Mouse (Mus musculus): ENCODE measurements around the gene Odf3l1. TPM values are rescaled to one million over a fixed set of nuclear protein-coding genes. Genes with fewer than 3 reads are reported as not detected.
"Not testable (repeated sequence)": the region's sequence is repeated elsewhere in the genome, so short reads cannot be mapped to it uniquely, and the experiment has no call there.

Gene Odf3l1
- polyA plus RNA-seq (2015; fragmentation: Nextera tagmentation; extraction: Ambion mirVana), result 1.4 and 2.3 TPM in 2 replicates

- 4% methylated on average over 3 of the region's 3 CpGs for WGBS
- H3K4me1 ChIP-seq, result peaks cover 65% of the 10 kb centered on the region
These were observed at the start of gene Odf3l1 for GRCm38 (mm10) chr9:56864216-56864729. Gene Odf3l1 (minus strand): TSS chr9:56864679.

DNA sequence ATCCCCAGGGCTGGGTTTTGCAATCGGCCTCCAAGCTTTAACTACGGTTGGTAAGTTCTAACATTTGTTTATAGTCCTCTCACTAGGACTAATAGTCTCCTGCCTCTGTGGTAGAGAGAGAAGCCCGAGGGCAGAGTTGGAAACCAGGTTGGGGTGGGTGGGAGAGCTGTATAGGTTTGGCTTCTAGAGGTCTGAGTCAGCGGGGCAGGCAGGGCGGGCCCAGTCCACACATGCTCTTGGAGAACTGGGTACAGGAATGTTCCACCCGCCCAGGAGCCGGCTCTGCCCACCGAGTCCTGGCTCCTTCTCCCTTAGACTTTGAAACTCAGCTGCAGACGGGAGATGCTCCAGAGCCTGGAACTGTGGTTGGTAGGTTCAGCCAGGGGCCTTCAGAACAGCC lies 49.5 kb upstream of the Odf3l1 start:
- no peak overlapping the region for H3K27ac ChIP-seq
- peaks cover 23% of the 10 kb centered on the region for H3K36me3 ChIP-seq
- H3K4me3 ChIP-seq (replicated peaks), result no peak overlapping the region
- no peaks in the 10 kb centered on the region for H3K27me3 ChIP-seq (replicated peaks)
- no peaks in the 10 kb centered on the region for H3K9me3 ChIP-seq
- ATAC-seq (ENCODE audit: insufficient read depth, low FRiP score, low read depth), result no peak
- no peaks in the 10 kb centered on the region; the same call in 1 of the 2 replicates for H3K4me1 ChIP-seq
- H3K9ac ChIP-seq, result no peak overlapping the region
- no peak overlapping the region for H3K4me2 ChIP-seq
- WGBS, result 66% methylated on average over 9 of the region's 9 CpGs

More at GRCm38 (mm10) chr9:56864216-56864729, at the start of gene Odf3l1:
- Histone ChIP-seq H3K9me3 (no peaks in the 10 kb centered on the region), H3K4me3 (replicated peaks) (peak within 1 kb of the TSS; percentile 51), H3K9ac (peak within 1 kb of the TSS; percentile 21; the same call in 1 of the 2 replicates), H3K36me3 (no peaks in the 10 kb centered on the region), H3K27me3 (replicated peaks) (no peaks in the 10 kb centered on the region), H3K27ac (peak within 1 kb of the TSS; percentile 68), H3K4me2 (peak within 1 kb of the TSS; percentile 63)
- ATAC-seq (ENCODE audit: insufficient read depth, low FRiP score, low read depth), result no peak

DNA sequence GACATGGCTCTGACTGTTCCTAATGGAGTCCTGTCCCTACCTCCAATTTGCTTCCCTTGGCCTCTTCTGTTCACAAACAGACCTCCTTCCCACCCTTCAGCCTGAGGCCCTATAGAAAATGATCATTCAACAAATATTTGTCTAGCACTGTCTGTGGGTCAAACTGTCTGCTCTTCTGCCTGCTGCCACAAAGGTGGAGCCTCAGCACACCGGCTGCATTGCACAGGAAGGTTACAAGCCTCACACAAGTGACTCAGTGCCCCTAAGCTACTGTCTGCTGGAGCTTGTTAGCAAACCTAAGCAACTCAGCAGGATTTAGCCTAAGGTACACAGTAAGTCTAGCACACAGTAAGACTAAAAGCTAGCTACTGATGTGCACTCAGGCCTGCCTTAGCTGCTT lies 46.5 kb upstream of the Odf3l1 start:
- Histone ChIP-seq H3K36me3 (no peaks in the 10 kb centered on the region), H3K27me3 (replicated peaks) (no peaks in the 10 kb centered on the region), H3K27ac (no peak overlapping the region), H3K4me2 (no peak overlapping the region), H3K4me1 (peaks cover 3% of the 10 kb centered on the region; the same call in 1 of the 2 replicates), H3K4me3 (replicated peaks) (no peak overlapping the region), H3K9ac (no peak overlapping the region), H3K9me3 (no peaks in the 10 kb centered on the region)
- no peak for ATAC-seq (ENCODE audit: insufficient read depth, low FRiP score, low read depth)
- WGBS, result 21% methylated on average over 1 of the region's 1 CpGs

DNA sequence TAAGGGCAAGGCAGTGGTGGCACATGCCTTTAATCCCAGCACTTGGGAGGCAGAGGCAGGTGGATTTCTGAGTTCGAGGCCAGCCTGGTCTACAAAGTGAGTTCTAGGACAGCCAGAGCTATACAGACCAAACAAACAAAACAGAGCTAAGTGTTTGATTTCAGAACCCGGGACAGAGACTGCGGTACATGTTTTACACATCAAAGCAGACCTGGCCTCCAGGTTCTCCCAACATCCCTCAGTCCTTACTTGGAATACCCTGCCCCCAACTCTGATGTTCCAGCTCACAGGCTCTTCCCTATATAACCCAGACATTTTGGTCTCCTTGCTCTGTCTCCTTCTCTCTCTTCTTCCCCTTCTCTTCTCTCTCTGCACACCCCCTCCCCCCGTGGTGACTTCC lies 45.5 kb upstream of the Odf3l1 start:
- H3K4me2 ChIP-seq; H3K9me3 ChIP-seq; H3K27ac ChIP-seq; H3K9ac ChIP-seq; H3K4me1 ChIP-seq; ATAC-seq (ENCODE audit: insufficient read depth, low FRiP score, low read depth); H3K36me3 ChIP-seq; H3K4me3 ChIP-seq (replicated peaks); H3K27me3 ChIP-seq (replicated peaks): not testable (repeated sequence)
- WGBS, result 39% methylated on average over 4 of the region's 4 CpGs

DNA sequence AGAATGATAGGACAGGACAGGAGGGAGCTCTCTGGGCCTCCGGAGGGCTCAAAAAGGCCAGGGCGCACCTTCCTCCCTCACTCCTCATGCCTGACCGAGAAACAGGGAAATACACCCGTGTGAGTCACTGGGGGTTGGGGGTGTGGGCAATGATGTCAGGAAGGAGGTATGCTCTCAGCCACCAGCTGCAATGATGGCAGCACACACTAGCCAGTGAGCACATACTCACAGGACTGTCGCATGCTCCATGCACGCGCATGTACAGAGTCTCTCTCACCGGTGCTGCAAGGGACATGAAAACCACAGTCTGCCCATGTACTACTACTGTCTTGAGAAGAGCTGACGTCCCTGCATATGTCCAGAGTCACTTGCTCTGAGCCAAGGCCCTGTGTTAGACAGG lies 43.1 kb upstream of the Odf3l1 start:
- H3K36me3 ChIP-seq, result no peaks in the 10 kb centered on the region
- WGBS, result 64% methylated on average over 9 of the region's 9 CpGs
- ATAC-seq (ENCODE audit: insufficient read depth, low FRiP score, low read depth), result peak; percentile 58

DNA sequence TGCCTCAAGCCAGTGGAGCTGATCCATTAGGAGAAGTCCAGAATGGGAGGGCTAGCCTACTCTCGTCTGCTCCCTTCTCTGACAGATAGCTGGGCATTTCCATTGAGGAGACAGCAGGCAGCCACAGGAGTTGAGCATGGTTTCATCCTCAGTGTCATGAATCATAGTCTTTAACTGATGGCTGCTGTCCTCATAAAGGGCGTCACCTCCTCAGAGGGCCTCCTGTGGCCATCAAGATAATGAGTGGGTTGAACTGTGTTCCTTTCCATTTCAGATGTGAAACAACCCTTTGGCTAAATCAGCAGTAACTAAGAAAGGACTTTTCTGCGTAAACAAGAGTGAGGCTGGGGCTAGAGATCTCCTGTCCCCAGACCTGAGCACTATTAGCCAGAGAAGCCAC lies 39.2 kb upstream of the Odf3l1 start:
- no peak overlapping the region for H3K4me2 ChIP-seq
- H3K27ac ChIP-seq, result no peak overlapping the region
- H3K36me3 ChIP-seq, result no peaks in the 10 kb centered on the region
- no peak for ATAC-seq (ENCODE audit: insufficient read depth, low FRiP score, low read depth)
- 89% methylated on average over 3 of the region's 3 CpGs for WGBS
- no peaks in the 10 kb centered on the region for H3K9me3 ChIP-seq
- no peaks in the 10 kb centered on the region for H3K27me3 ChIP-seq (replicated peaks)
- no peak overlapping the region for H3K4me3 ChIP-seq (replicated peaks)
- 0 out of 2 replicates have a peak, but pooled peaks cover 3% of the 10 kb centered on the region for H3K4me1 ChIP-seq
- H3K9ac ChIP-seq, result no peak overlapping the region

More for the DNA sequence above, 43.1 kb upstream of the Odf3l1 start:
- Histone ChIP-seq H3K4me3 (replicated peaks) (no peak overlapping the region), H3K4me2 (no peak overlapping the region), H3K27me3 (replicated peaks) (no peaks in the 10 kb centered on the region), H3K9me3 (no peaks in the 10 kb centered on the region), H3K4me1 (peaks cover 3% of the 10 kb centered on the region; the same call in 1 of the 2 replicates), H3K27ac (peak overlapping the region; percentile 33; the same call in 1 of the 2 replicates), H3K9ac (no peak overlapping the region)

DNA sequence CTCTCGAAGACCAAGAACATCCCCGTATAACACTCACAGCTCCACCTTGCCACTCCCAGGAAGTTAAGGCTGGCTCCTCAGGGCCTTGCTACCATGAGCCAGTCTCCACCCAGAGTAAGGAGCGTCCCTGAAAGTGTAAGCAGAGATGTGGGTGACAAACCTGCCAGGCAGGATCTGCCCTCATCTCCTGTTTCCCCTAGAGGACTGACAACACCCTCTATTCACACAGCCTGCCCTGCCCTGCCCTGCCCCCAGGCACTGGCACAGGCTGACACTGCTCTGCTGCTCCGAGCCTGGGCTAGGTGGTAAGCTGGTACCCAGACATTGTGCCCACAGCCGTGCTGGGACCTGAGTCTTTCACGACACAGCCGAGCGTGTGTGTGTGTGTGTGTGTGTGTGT lies 36.7 kb upstream of the Odf3l1 start:
- H3K9me3 ChIP-seq, result no peaks in the 10 kb centered on the region
- H3K4me3 ChIP-seq (replicated peaks), result no peak overlapping the region
- peak overlapping the region; percentile 74 for H3K27ac ChIP-seq
- no peaks in the 10 kb centered on the region for H3K4me1 ChIP-seq
- 51% methylated on average over 8 of the region's 8 CpGs for WGBS
- no peaks in the 10 kb centered on the region for H3K27me3 ChIP-seq (replicated peaks)
- no peak overlapping the region for H3K9ac ChIP-seq
- no peaks in the 10 kb centered on the region for H3K36me3 ChIP-seq
- no peak overlapping the region for H3K4me2 ChIP-seq
- peak; percentile 85 for ATAC-seq (ENCODE audit: insufficient read depth, low FRiP score, low read depth)

GRCm38 (mm10) chr9:56900571-56900970 lies 36.1 kb upstream of the Odf3l1 start:
- Histone ChIP-seq H3K27ac (peak overlapping the region; percentile 74), H3K4me3 (replicated peaks) (no peak overlapping the region), H3K36me3 (no peaks in the 10 kb centered on the region), H3K4me1 (no peaks in the 10 kb centered on the region), H3K4me2 (no peak overlapping the region), H3K9ac (no peak overlapping the region), H3K9me3 (no peaks in the 10 kb centered on the region), H3K27me3 (replicated peaks) (no peaks in the 10 kb centered on the region)
- WGBS, result 25% methylated on average over 9 of the region's 9 CpGs
- ATAC-seq (ENCODE audit: insufficient read depth, low FRiP score, low read depth), result no peak

- H3K4me3 ChIP-seq (replicated peaks), result no peak overlapping the region
- H3K4me1 ChIP-seq, result no peaks in the 10 kb centered on the region
- no peak overlapping the region for H3K27ac ChIP-seq
- H3K9ac ChIP-seq, result no peak overlapping the region
- no peaks in the 10 kb centered on the region for H3K27me3 ChIP-seq (replicated peaks)
- H3K9me3 ChIP-seq, result no peaks in the 10 kb centered on the region
- no peak overlapping the region for H3K4me2 ChIP-seq
- ATAC-seq (ENCODE audit: insufficient read depth, low FRiP score, low read depth), result no peak
- H3K36me3 ChIP-seq, result no peaks in the 10 kb centered on the region
These were observed 35.6 kb upstream of the Odf3l1 start for GRCm38 (mm10) chr9:56900060-56900459.

- H3K4me2 ChIP-seq, result no peak overlapping the region
- H3K4me1 ChIP-seq, result no peaks in the 10 kb centered on the region
- 76% methylated on average over 11 of the region's 11 CpGs for WGBS
- ATAC-seq (ENCODE audit: insufficient read depth, low FRiP score, low read depth), result no peak
- H3K36me3 ChIP-seq, result 0 out of 2 replicates have a peak, but pooled peaks cover 2% of the 10 kb centered on the region
- H3K9me3 ChIP-seq, result no peaks in the 10 kb centered on the region
- H3K4me3 ChIP-seq (replicated peaks), result no peak overlapping the region
- H3K27me3 ChIP-seq (replicated peaks), result no peaks in the 10 kb centered on the region
- no peak overlapping the region for H3K27ac ChIP-seq
- H3K9ac ChIP-seq, result no peak overlapping the region
These were observed 34.9 kb upstream of the Odf3l1 start for GRCm38 (mm10) chr9:56899409-56899808.

DNA sequence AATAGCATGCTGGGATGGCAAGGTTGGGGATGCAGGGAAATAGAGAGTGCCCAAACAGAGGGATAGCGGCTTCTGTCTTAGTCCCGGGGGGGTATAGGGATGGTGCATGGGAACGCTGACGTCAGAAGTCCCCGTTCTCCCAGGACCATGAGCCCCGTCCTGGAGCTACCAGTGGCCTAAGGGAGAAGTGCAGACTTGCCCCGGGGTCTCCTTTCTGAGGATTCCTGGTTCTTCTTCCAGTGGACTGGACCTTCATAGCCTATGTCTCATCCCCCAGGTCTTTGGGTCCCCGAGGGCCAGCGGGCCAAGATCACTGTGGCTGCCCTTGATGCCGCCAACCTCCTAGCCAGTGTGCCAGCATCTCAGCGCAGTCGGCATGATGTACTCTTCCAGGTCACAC lies 32.3 kb upstream of the Odf3l1 start:
- H3K9me3 ChIP-seq, result no peaks in the 10 kb centered on the region

GRCm38 (mm10) chr9:56894006-56894405 lies 29.5 kb upstream of the Odf3l1 start:
- peaks cover 7% of the 10 kb centered on the region; the same call in 1 of the 2 replicates for H3K36me3 ChIP-seq
- no peaks in the 10 kb centered on the region for H3K9me3 ChIP-seq
- peak overlapping the region; percentile 12; the same call in 1 of the 2 replicates for H3K27ac ChIP-seq
- no peak overlapping the region for H3K9ac ChIP-seq
- ATAC-seq (ENCODE audit: insufficient read depth, low FRiP score, low read depth), result no peak
- 26% methylated on average over 3 of the region's 3 CpGs for WGBS
- H3K4me1 ChIP-seq, result peaks cover 10% of the 10 kb centered on the region
- H3K4me2 ChIP-seq, result no peak overlapping the region
- H3K27me3 ChIP-seq (replicated peaks), result no peaks in the 10 kb centered on the region
- H3K4me3 ChIP-seq (replicated peaks), result no peak overlapping the region

More for the DNA sequence above, 32.3 kb upstream of the Odf3l1 start:
- Histone ChIP-seq H3K4me3 (replicated peaks) (no peak overlapping the region), H3K9ac (no peak overlapping the region), H3K4me2 (no peak overlapping the region), H3K4me1 (peaks cover 3% of the 10 kb centered on the region), H3K36me3 (peaks cover 7% of the 10 kb centered on the region; the same call in 1 of the 2 replicates), H3K27me3 (replicated peaks) (no peaks in the 10 kb centered on the region), H3K27ac (no peak overlapping the region)
- no peak for ATAC-seq (ENCODE audit: insufficient read depth, low FRiP score, low read depth)
- WGBS, result 91% methylated on average over 12 of the region's 12 CpGs
